10 mouse cellular contexts compared by ENCODE assay signal in the genomic region with DNA sequence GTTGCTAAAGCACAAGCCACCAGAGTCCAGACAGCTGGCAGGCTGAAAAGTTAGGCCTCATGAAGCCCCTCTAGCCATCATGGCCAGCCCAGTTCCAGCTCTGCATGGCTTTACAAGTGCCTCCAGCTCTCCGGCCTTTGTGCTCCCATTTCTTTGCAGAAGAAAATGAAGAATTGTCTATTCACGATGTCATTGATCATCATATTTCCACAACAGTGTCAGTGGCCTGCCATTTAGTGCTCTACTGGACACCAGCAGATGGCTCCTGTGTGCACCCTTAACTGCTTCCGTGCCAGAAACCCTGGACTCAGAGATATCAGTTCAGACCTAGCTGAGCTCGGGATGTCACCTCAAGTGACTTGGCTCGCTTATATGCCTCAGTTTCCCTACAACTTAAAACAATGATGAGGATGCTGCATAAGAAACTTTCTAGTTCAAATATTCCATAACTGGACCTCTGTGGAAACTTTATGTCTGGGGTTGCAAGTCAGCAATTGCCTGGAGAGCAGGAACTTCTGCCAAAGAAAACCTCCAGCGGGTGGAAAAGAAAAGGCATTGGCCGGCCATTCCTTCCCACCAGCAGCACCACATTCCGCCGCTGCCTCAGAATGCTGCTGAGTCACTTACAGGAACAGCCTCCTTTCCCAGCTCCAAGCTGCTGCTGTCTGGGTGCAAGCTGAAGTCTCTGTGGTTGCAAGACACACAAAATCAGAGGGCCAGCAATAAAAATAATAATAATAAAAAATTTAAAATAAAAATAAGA.
DNase-seq lines count a peak whose midpoint lies in the region; ATAC-seq and TF ChIP-seq lines count a peak whose summit lies in the region.
"Had no signal": no experiment of that assay in that cellular context is flagged by ENCODE, and none has a peak within 500 bp of the region (broad histone marks: within the 10 kb centered on the region; RNA-seq: fewer than 3 reads in every experiment).

No protein-coding gene starts in this region.

- no peaks in the 10 kb centered on the region for H3K9me3 ChIP-seq in heart, embryonic 10.5 days
- H3K9me3 ChIP-seq in lung, embryonic 14.5 days (ENCODE audit: low read depth, low read length): no peaks in the 10 kb centered on the region
- H3K9me3 ChIP-seq in hindbrain, embryonic 12.5 days (replicated peaks): no peaks in the 10 kb centered on the region
- H3K9me3 ChIP-seq: heart, embryonic 13.5 days had no signal

- ATAC-seq in lung, embryonic 14.5 days (ENCODE audit: insufficient read depth): no peak; the same call in 1 of the 2 replicates
- ATAC-seq in megakaryocyte, adult 5-6 weeks (ENCODE audit: poor library complexity, severe bottlenecking): no peak
- no peak for ATAC-seq in hindbrain, embryonic 12.5 days (ENCODE audit: low FRiP score)

- no peak overlapping the region for H3K27ac ChIP-seq in left cerebral cortex, adult 2 months
- H3K27ac ChIP-seq in heart, embryonic 10.5 days: no peak overlapping the region
- no peak overlapping the region for H3K27ac ChIP-seq in lung, embryonic 14.5 days (ENCODE audit: low read depth)
- no peak overlapping the region for H3K27ac ChIP-seq in hindbrain, embryonic 12.5 days
- H3K27ac ChIP-seq: heart, embryonic 13.5 days; liver, embryonic 14.5 days had no signal

- no peaks in the 10 kb centered on the region for H3K36me3 ChIP-seq in heart, embryonic 10.5 days
- no peaks in the 10 kb centered on the region for H3K36me3 ChIP-seq in lung, embryonic 14.5 days (ENCODE audit: insufficient read depth)
- no peaks in the 10 kb centered on the region for H3K36me3 ChIP-seq in hindbrain, embryonic 12.5 days
- H3K36me3 ChIP-seq: heart, embryonic 13.5 days had no signal

- 66% methylated on average over 9 of the region's 9 CpGs for WGBS in heart, embryonic 10.5 days
- 63% methylated on average over 9 of the region's 9 CpGs for WGBS in lung, embryonic 14.5 days
- WGBS in hindbrain, embryonic 12.5 days: 75% methylated on average over 9 of the region's 9 CpGs

- H3K4me2 ChIP-seq in lung, embryonic 14.5 days: no peak overlapping the region
- no peak overlapping the region for H3K4me2 ChIP-seq in hindbrain, embryonic 12.5 days (replicated peaks)
- H3K4me2 ChIP-seq: heart, embryonic 13.5 days had no signal

- no peaks in the 10 kb centered on the region for H3K27me3 ChIP-seq in heart, embryonic 10.5 days (ENCODE audit: insufficient read depth, poor library complexity, severe bottlenecking)
- H3K27me3 ChIP-seq in lung, embryonic 14.5 days (ENCODE audit: insufficient read depth, low read length): no peaks in the 10 kb centered on the region
- no peaks in the 10 kb centered on the region for H3K27me3 ChIP-seq in hindbrain, embryonic 12.5 days
- H3K27me3 ChIP-seq: heart, embryonic 13.5 days had no signal

- DNase-seq in left cerebral cortex, adult 2 months (ENCODE audit: extremely low spot score in 1 of 2, low spot score in 2 of 2): peak in 1 of 2 experiments; percentile 18
- DNase-seq in left cerebral cortex, adult 11 months (ENCODE audit: low spot score): no peak
- peak; percentile 27 for DNase-seq in adrenal gland, postnatal 25 days
- DNase-seq in heart, embryonic 10.5 days (ENCODE audit: low spot score): peak; percentile 73
- DNase-seq in lung, embryonic 14.5 days: peak; percentile 58
- DNase-seq in spleen, postnatal 36 days (ENCODE audit: low spot score in 2 of 2): no peak

- TF ChIP-seq CTCF in left cerebral cortex, adult 2 months (IDR thresholded peaks at IDR 0.05): peak; percentile 5; the same call in 1 of the 2 replicates
- TF ChIP-seq CTCF in lung, embryonic 14.5 days (IDR thresholded peaks at IDR 0.05; ENCODE audit: low read depth): peak; percentile 22; the same call in 1 of the 2 replicates

- intact Hi-C loops in left cerebral cortex, adult 2 months (cut with DNase I): no loop called here

- H3K4me3 ChIP-seq in left cerebral cortex, adult 2 months: no peak overlapping the region
- no peak overlapping the region for H3K4me3 ChIP-seq in heart, embryonic 10.5 days
- H3K4me3 ChIP-seq in lung, embryonic 14.5 days (ENCODE audit: low read depth, low read length): no peak overlapping the region
- no peak overlapping the region for H3K4me3 ChIP-seq in hindbrain, embryonic 12.5 days
- H3K4me3 ChIP-seq: heart, embryonic 13.5 days had no signal

- no peaks in the 10 kb centered on the region for H3K4me1 ChIP-seq in heart, embryonic 10.5 days
- H3K4me1 ChIP-seq in lung, embryonic 14.5 days (ENCODE audit: insufficient read depth): no peaks in the 10 kb centered on the region; the same call in 1 of the 2 replicates
- H3K4me1 ChIP-seq in hindbrain, embryonic 12.5 days: peaks cover 8% of the 10 kb centered on the region

- H3K9ac ChIP-seq in lung, embryonic 14.5 days: no peak overlapping the region
- no peak overlapping the region for H3K9ac ChIP-seq in hindbrain, embryonic 12.5 days
- H3K9ac ChIP-seq: heart, embryonic 13.5 days; liver, embryonic 14.5 days had no signal

Comparison
In these comparisons a context has a peak if more than half of its experiments do, and no peak if none do; other contexts are left out.
1. DNase-seq: peak in adrenal gland, postnatal 25 days (single experiment), heart, embryonic 10.5 days (single experiment) and lung, embryonic 14.5 days (single experiment); none in left cerebral cortex, adult 11 months (single experiment) and spleen, postnatal 36 days (0 of 2).